8 mouse cellular contexts compared by ENCODE assay signal in the genomic region with DNA sequence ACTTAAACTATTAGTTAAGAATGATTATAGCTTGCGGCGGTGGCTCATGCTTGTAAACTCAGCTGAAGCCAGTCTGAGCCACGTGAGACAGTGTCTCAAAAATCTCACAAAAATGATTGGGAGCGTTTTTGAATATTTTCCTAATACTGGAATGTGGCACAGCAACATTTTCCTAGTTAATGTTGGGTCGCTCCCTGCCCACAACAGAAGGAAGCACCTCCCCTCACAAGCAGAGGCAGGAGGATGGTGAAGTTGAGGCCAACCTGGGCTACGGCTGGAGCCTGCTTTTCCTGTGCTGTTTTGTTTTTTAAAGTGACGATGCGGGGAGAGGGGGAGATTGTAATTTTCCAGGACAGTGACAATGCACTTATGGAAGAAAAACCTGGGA. TPM values are rescaled to one million over a fixed set of nuclear protein-coding genes. Genes with fewer than 3 reads are reported as not detected.
DNase-seq lines count a peak whose midpoint lies in the region; ATAC-seq lines count a peak whose summit lies in the region.

No protein-coding gene starts in this region.

- peaks cover 35% of the 10 kb centered on the region for H3K36me3 ChIP-seq in heart, embryonic 12.5 days
- peaks cover 33% of the 10 kb centered on the region for H3K36me3 ChIP-seq in hindbrain, embryonic 12.5 days
- peaks cover 32% of the 10 kb centered on the region for H3K36me3 ChIP-seq in liver, embryonic 15.5 days (replicated peaks)

- H3K4me2 ChIP-seq in heart, embryonic 12.5 days: peak overlapping the region; percentile 66
- peak overlapping the region; percentile 59 for H3K4me2 ChIP-seq in hindbrain, embryonic 12.5 days (replicated peaks)
- peak overlapping the region; percentile 83 for H3K4me2 ChIP-seq in liver, embryonic 15.5 days

- ATAC-seq in heart, embryonic 12.5 days (ENCODE audit: insufficient number of reproducible peaks, low FRiP score): 0 out of 2 replicates have a peak, but pooled peaks have one; percentile 27
- ATAC-seq in hindbrain, embryonic 12.5 days (ENCODE audit: low FRiP score): no peak
- no peak for ATAC-seq in liver, embryonic 15.5 days (ENCODE audit: insufficient read depth)

- peaks cover 28% of the 10 kb centered on the region for H3K4me1 ChIP-seq in heart, embryonic 12.5 days (replicated peaks)
- H3K4me1 ChIP-seq in hindbrain, embryonic 12.5 days: peaks cover 4% of the 10 kb centered on the region
- H3K4me1 ChIP-seq in liver, embryonic 15.5 days (replicated peaks): peaks cover 25% of the 10 kb centered on the region

- H3K27ac ChIP-seq in heart, embryonic 12.5 days (ENCODE audit: poor library complexity, severe bottlenecking): peak overlapping the region; percentile 98
- H3K27ac ChIP-seq in hindbrain, embryonic 12.5 days: peak overlapping the region; percentile 93; the same call in 1 of the 2 replicates
- H3K27ac ChIP-seq in liver, embryonic 15.5 days (replicated peaks): peak overlapping the region; percentile 92

- no peak for DNase-seq in heart, adult 9 months (ENCODE audit: low spot score in 2 of 2)
- peak; percentile 32 for DNase-seq in c-Kit-positive CD71-positive TER-119-positive erythroid progenitor cells, embryonic 14.5 days (ENCODE audit: low spot score)
- no peak for DNase-seq in Muller cell, postnatal 12 days (ENCODE audit: inconsistent ontology term)
- no peak for DNase-seq in thymus, postnatal 10 days (ENCODE audit: low spot score in 2 of 2)
- DNase-seq in frontal cortex, postnatal 14 days (ENCODE audit: low spot score in 2 of 2): no peak

- H3K9ac ChIP-seq in heart, embryonic 12.5 days: peak overlapping the region; percentile 92
- H3K9ac ChIP-seq in hindbrain, embryonic 12.5 days: peak overlapping the region; percentile 83
- peak overlapping the region; percentile 79 for H3K9ac ChIP-seq in liver, embryonic 15.5 days

- no peaks in the 10 kb centered on the region for H3K27me3 ChIP-seq in heart, embryonic 12.5 days (replicated peaks)
- no peaks in the 10 kb centered on the region for H3K27me3 ChIP-seq in hindbrain, embryonic 12.5 days
- H3K27me3 ChIP-seq in liver, embryonic 15.5 days: no peaks in the 10 kb centered on the region

- peak overlapping the region; percentile 80 for H3K4me3 ChIP-seq in heart, embryonic 12.5 days
- H3K4me3 ChIP-seq in hindbrain, embryonic 12.5 days: peak overlapping the region; percentile 68
- H3K4me3 ChIP-seq in liver, embryonic 15.5 days (replicated peaks): peak overlapping the region; percentile 72

- H3K9me3 ChIP-seq in heart, embryonic 12.5 days (replicated peaks): no peaks in the 10 kb centered on the region
- no peaks in the 10 kb centered on the region for H3K9me3 ChIP-seq in hindbrain, embryonic 12.5 days (replicated peaks)
- H3K9me3 ChIP-seq in liver, embryonic 15.5 days (replicated peaks): no peaks in the 10 kb centered on the region

- 5% methylated on average over 8 of the region's 8 CpGs for WGBS in heart, embryonic 12.5 days
- 6% methylated on average over 8 of the region's 8 CpGs for WGBS in hindbrain, embryonic 12.5 days
- 1% methylated on average over 8 of the region's 8 CpGs for WGBS in liver, embryonic 15.5 days (ENCODE audit: insufficient replicate concordance)

RNA-seq across cellular contexts. Expression of a gene that starts 0.7 kb away (rescaled TPM):
- 209 and 215 TPM in 2 replicates for polyA plus RNA-seq in heart, embryonic 12.5 days (2016; fragmentation: Nextera tagmentation; extraction: Ambion mirVana)
- polyA plus RNA-seq in hindbrain, embryonic 12.5 days (2016; fragmentation: Nextera tagmentation; extraction: Ambion mirVana): 59.3 and 62.4 TPM in 2 replicates
- 81.2 and 92.2 TPM in 2 replicates for polyA plus RNA-seq in liver, embryonic 15.5 days (2015; fragmentation: Nextera tagmentation; extraction: Ambion mirVana)

RNA-seq across cellular contexts. Expression of a gene that starts 12.8 kb away (rescaled TPM):
- polyA plus RNA-seq in heart, embryonic 12.5 days (2016; fragmentation: Nextera tagmentation; extraction: Ambion mirVana): 246 and 247 TPM in 2 replicates
- 326 and 328 TPM in 2 replicates for polyA plus RNA-seq in hindbrain, embryonic 12.5 days (2016; fragmentation: Nextera tagmentation; extraction: Ambion mirVana)
- polyA plus RNA-seq in liver, embryonic 15.5 days (2015; fragmentation: Nextera tagmentation; extraction: Ambion mirVana): 109 and 113 TPM in 2 replicates

RNA-seq across cellular contexts. Expression of a gene that starts 15.7 kb away (rescaled TPM):
- 2.3 and 2.4 TPM in 2 replicates for polyA plus RNA-seq in heart, embryonic 12.5 days (2016; fragmentation: Nextera tagmentation; extraction: Ambion mirVana)
- polyA plus RNA-seq in hindbrain, embryonic 12.5 days (2016; fragmentation: Nextera tagmentation; extraction: Ambion mirVana): 4.2 and 7.0 TPM in 2 replicates
- 0.39 and 0.41 TPM in 2 replicates for polyA plus RNA-seq in liver, embryonic 15.5 days (2015; fragmentation: Nextera tagmentation; extraction: Ambion mirVana)

RNA-seq across cellular contexts. Expression of a gene that starts 42.9 kb away (rescaled TPM):
- polyA plus RNA-seq in heart, embryonic 12.5 days (2016; fragmentation: Nextera tagmentation; extraction: Ambion mirVana): 22.2 and 22.5 TPM in 2 replicates
- 35.3 and 39.4 TPM in 2 replicates for polyA plus RNA-seq in hindbrain, embryonic 12.5 days (2016; fragmentation: Nextera tagmentation; extraction: Ambion mirVana)
- polyA plus RNA-seq in liver, embryonic 15.5 days (2015; fragmentation: Nextera tagmentation; extraction: Ambion mirVana): 11.5 and 14.2 TPM in 2 replicates

RNA-seq across cellular contexts. Expression of a gene that starts 43.0 kb away (rescaled TPM):
- polyA plus RNA-seq in heart, embryonic 12.5 days (2016; fragmentation: Nextera tagmentation; extraction: Ambion mirVana): 71.9 and 73.7 TPM in 2 replicates
- polyA plus RNA-seq in hindbrain, embryonic 12.5 days (2016; fragmentation: Nextera tagmentation; extraction: Ambion mirVana): 52.5 and 57.3 TPM in 2 replicates
- polyA plus RNA-seq in liver, embryonic 15.5 days (2015; fragmentation: Nextera tagmentation; extraction: Ambion mirVana): 60.5 and 61.2 TPM in 2 replicates
